Mouse (Mus musculus): ENCODE measurements at regions not wholly inside any gene's neighbourhood (a gene's known extent, or its start where the extent isn't known, plus 50 kb on each side); places are given as distances from the start of the nearest gene placed in this dataset.

DNA sequence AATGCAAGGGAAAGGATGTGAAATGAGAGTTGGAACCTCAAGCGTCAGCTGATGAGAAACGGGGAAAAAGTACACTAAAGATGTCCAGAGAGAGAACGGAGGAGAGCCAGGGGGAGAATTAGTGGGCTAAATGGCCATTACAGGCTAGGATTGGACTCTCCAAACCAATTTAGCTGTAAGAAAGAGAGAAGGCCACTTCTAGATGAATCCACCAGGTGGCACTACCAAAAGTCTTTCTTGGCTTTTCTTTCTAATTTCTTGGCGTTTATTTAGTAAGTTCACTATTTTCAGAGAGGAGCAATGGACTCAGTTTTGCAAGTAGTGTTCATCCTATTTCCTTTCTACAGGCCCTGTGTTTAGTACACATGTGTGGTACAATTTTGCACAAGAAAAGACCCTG, 97.6 kb downstream of the Arrdc4 start:
- WGBS = 65% methylated on average over 4 of the region's 4 CpGs
- H3K4me1 ChIP-seq (ENCODE audit: control insufficient read depth, insufficient read depth, low read length) = no peaks in the 10 kb centered on the region
- H3K27ac ChIP-seq (ENCODE audit: low read depth, low read length) = no peak overlapping the region
- no peaks in the 10 kb centered on the region for H3K36me3 ChIP-seq (ENCODE audit: control insufficient read depth, insufficient read depth, low read length)
- no peak overlapping the region for H3K9ac ChIP-seq (replicated peaks; ENCODE audit: low read depth, low read length)
- no peak overlapping the region for H3K4me2 ChIP-seq (ENCODE audit: low read depth, low read length)
- H3K27me3 ChIP-seq (ENCODE audit: control insufficient read depth, insufficient read depth, low read length) = no peaks in the 10 kb centered on the region
- H3K9me3 ChIP-seq (ENCODE audit: control insufficient read depth, low read length) = no peaks in the 10 kb centered on the region; the same call in 1 of the 2 replicates
- no peak overlapping the region for H3K4me3 ChIP-seq (ENCODE audit: low read depth, low read length)
- ATAC-seq (ENCODE audit: low read depth) = no peak

- ATAC-seq (ENCODE audit: low read depth) = no peak
- no peaks in the 10 kb centered on the region for H3K36me3 ChIP-seq (ENCODE audit: control insufficient read depth, insufficient read depth, low read length)
- 75% methylated on average over 7 of the region's 7 CpGs for WGBS
Measured at GRCm38 (mm10) chr7:68637556-68638215, 111.4 kb downstream of the Arrdc4 start.

DNA sequence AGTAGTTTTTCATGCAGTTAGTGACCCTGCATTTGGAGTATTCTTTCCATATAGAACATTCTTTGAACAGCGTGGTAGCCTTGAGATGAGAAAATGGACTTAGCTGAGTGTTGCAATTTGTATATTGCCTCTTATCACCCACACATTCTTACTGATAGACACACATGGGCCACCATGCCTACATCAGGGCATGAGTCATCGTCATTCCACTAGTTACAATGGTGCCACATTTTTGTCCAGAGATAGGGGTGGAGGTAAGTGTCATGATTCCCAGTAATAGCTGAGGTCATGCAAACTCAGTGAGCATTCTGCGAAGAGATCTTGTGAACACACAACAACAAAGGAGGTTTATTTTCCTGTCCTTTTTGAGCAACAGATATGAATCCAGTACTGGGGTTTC, 128.0 kb downstream of the Arrdc4 start:
- ATAC-seq (ENCODE audit: low read depth) = no peak
- WGBS = 96% methylated on average over 3 of the region's 3 CpGs
- Histone ChIP-seq H3K4me2 (ENCODE audit: low read depth, low read length) (no peak overlapping the region), H3K27me3 (ENCODE audit: control insufficient read depth, insufficient read depth, low read length) (no peaks in the 10 kb centered on the region), H3K36me3 (ENCODE audit: control insufficient read depth, insufficient read depth, low read length) (no peaks in the 10 kb centered on the region), H3K9ac (replicated peaks; ENCODE audit: low read depth, low read length) (no peak overlapping the region), H3K9me3 (ENCODE audit: control insufficient read depth, low read length) (no peaks in the 10 kb centered on the region), H3K27ac (ENCODE audit: low read depth, low read length) (no peak overlapping the region), H3K4me1 (ENCODE audit: control insufficient read depth, insufficient read depth, low read length) (no peaks in the 10 kb centered on the region), H3K4me3 (ENCODE audit: low read depth, low read length) (no peak overlapping the region)

More at GRCm38 (mm10) chr7:68637556-68638215, 111.4 kb downstream of the Arrdc4 start:
- H3K9ac ChIP-seq (replicated peaks; ENCODE audit: low read depth, low read length) = no peak overlapping the region
- H3K4me3 ChIP-seq (ENCODE audit: low read depth, low read length) = no peak overlapping the region
- H3K4me2 ChIP-seq (ENCODE audit: low read depth, low read length) = no peak overlapping the region
- H3K9me3 ChIP-seq (ENCODE audit: control insufficient read depth, low read length) = no peaks in the 10 kb centered on the region
- H3K27me3 ChIP-seq (ENCODE audit: control insufficient read depth, insufficient read depth, low read length) = no peaks in the 10 kb centered on the region
- H3K27ac ChIP-seq (ENCODE audit: low read depth, low read length) = no peak overlapping the region
- no peaks in the 10 kb centered on the region for H3K4me1 ChIP-seq (ENCODE audit: control insufficient read depth, insufficient read depth, low read length)

DNA sequence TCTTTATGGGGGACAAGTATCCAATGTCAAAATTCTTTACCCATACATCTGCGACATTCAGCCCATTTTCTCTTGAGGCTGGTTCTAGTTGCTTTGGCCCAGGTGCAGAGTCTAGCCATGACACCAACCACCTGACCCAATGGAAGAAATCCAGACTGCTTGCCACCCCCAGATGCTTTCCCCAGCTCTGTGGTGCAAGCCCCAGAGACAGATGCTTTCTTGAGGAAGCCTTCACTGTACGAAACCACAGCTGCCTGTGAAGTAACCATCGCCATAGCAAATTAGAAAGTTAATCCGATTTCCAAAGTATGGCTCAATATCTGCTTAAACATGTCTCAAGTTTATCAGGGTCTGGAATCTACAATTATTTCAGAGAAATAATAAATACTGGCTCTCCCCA, 138.5 kb downstream of the Arrdc4 start:
- Histone ChIP-seq H3K4me3 (ENCODE audit: low read depth, low read length) (no peak overlapping the region), H3K9ac (replicated peaks; ENCODE audit: low read depth, low read length) (no peak overlapping the region), H3K4me2 (ENCODE audit: low read depth, low read length) (no peak overlapping the region), H3K36me3 (ENCODE audit: control insufficient read depth, insufficient read depth, low read length) (no peaks in the 10 kb centered on the region), H3K27ac (ENCODE audit: low read depth, low read length) (no peak overlapping the region), H3K9me3 (ENCODE audit: control insufficient read depth, low read length) (no peaks in the 10 kb centered on the region), H3K27me3 (ENCODE audit: control insufficient read depth, insufficient read depth, low read length) (no peaks in the 10 kb centered on the region), H3K4me1 (ENCODE audit: control insufficient read depth, insufficient read depth, low read length) (no peaks in the 10 kb centered on the region)
- 91% methylated on average over 4 of the region's 4 CpGs for WGBS
- no peak for ATAC-seq (ENCODE audit: low read depth)

DNA sequence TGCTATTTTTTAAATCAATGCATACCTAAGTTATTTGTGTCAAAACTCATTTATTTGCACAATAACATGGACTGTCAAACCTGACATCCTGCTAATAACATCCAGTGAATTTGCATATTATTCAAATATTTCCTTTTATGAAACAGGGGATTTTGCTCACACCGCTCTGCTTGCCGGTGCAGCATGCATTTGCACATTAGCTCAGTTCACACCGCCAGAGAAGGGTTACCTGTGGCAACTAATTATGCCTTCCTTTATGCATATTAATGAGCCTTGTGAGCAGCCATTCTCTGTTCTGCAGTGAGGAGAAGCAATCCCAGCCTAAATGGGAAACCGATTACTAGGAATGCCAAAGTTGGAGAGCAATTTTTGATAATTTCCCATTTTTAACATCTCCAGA, 141.9 kb downstream of the Arrdc4 start:
- H3K4me1 ChIP-seq (ENCODE audit: control insufficient read depth, insufficient read depth, low read length) = no peaks in the 10 kb centered on the region
- WGBS = 51% methylated on average over 4 of the region's 4 CpGs
- no peak overlapping the region for H3K27ac ChIP-seq (ENCODE audit: low read depth, low read length)
- H3K4me2 ChIP-seq (ENCODE audit: low read depth, low read length) = no peak overlapping the region
- no peak overlapping the region for H3K4me3 ChIP-seq (ENCODE audit: low read depth, low read length)
- H3K36me3 ChIP-seq (ENCODE audit: control insufficient read depth, insufficient read depth, low read length) = no peaks in the 10 kb centered on the region
- no peaks in the 10 kb centered on the region for H3K9me3 ChIP-seq (ENCODE audit: control insufficient read depth, low read length)
- no peaks in the 10 kb centered on the region for H3K27me3 ChIP-seq (ENCODE audit: control insufficient read depth, insufficient read depth, low read length)
- no peak for ATAC-seq (ENCODE audit: low read depth)
- no peak overlapping the region for H3K9ac ChIP-seq (replicated peaks; ENCODE audit: low read depth, low read length)

GRCm38 (mm10) chr7:68606278-68606677, 142.8 kb downstream of the Arrdc4 start:
- Histone ChIP-seq H3K4me1 (ENCODE audit: control insufficient read depth, insufficient read depth, low read length) (no peaks in the 10 kb centered on the region), H3K9me3 (ENCODE audit: control insufficient read depth, low read length) (no peaks in the 10 kb centered on the region), H3K4me3 (ENCODE audit: low read depth, low read length) (no peak overlapping the region), H3K27me3 (ENCODE audit: control insufficient read depth, insufficient read depth, low read length) (no peaks in the 10 kb centered on the region), H3K9ac (replicated peaks; ENCODE audit: low read depth, low read length) (no peak overlapping the region), H3K27ac (ENCODE audit: low read depth, low read length) (no peak overlapping the region), H3K36me3 (ENCODE audit: control insufficient read depth, insufficient read depth, low read length) (no peaks in the 10 kb centered on the region), H3K4me2 (ENCODE audit: low read depth, low read length) (no peak overlapping the region)
- 88% methylated on average over 3 of the region's 3 CpGs for WGBS
- no peak for ATAC-seq (ENCODE audit: low read depth)

GRCm38 (mm10) chr7:68603711-68604110, 145.3 kb downstream of the Arrdc4 start:
- no peak for ATAC-seq (ENCODE audit: low read depth)
- no peak overlapping the region for H3K4me2 ChIP-seq (ENCODE audit: low read depth, low read length)
- no peak overlapping the region for H3K9ac ChIP-seq (replicated peaks; ENCODE audit: low read depth, low read length)
- no peaks in the 10 kb centered on the region for H3K27me3 ChIP-seq (ENCODE audit: control insufficient read depth, insufficient read depth, low read length)
- no peaks in the 10 kb centered on the region for H3K4me1 ChIP-seq (ENCODE audit: control insufficient read depth, insufficient read depth, low read length)
- H3K36me3 ChIP-seq (ENCODE audit: control insufficient read depth, insufficient read depth, low read length) = no peaks in the 10 kb centered on the region
- 72% methylated on average over 2 of the region's 2 CpGs for WGBS
- no peaks in the 10 kb centered on the region for H3K9me3 ChIP-seq (ENCODE audit: control insufficient read depth, low read length)
- no peak overlapping the region for H3K27ac ChIP-seq (ENCODE audit: low read depth, low read length)
- H3K4me3 ChIP-seq (ENCODE audit: low read depth, low read length) = no peak overlapping the region

- no peak for ATAC-seq (ENCODE audit: low read depth)
- no peaks in the 10 kb centered on the region for H3K4me1 ChIP-seq (ENCODE audit: control insufficient read depth, insufficient read depth, low read length)
- H3K9me3 ChIP-seq (ENCODE audit: control insufficient read depth, low read length) = no peaks in the 10 kb centered on the region
- H3K27ac ChIP-seq (ENCODE audit: low read depth, low read length) = no peak overlapping the region
- H3K9ac ChIP-seq (replicated peaks; ENCODE audit: low read depth, low read length) = no peak overlapping the region
- H3K36me3 ChIP-seq (ENCODE audit: control insufficient read depth, insufficient read depth, low read length) = no peaks in the 10 kb centered on the region
- H3K4me3 ChIP-seq (ENCODE audit: low read depth, low read length) = no peak overlapping the region
- no peaks in the 10 kb centered on the region for H3K27me3 ChIP-seq (ENCODE audit: control insufficient read depth, insufficient read depth, low read length)
- 86% methylated on average over 6 of the region's 6 CpGs for WGBS
- H3K4me2 ChIP-seq (ENCODE audit: low read depth, low read length) = no peak overlapping the region
Measured at GRCm38 (mm10) chr7:68602003-68602402, 147.0 kb downstream of the Arrdc4 start.

DNA sequence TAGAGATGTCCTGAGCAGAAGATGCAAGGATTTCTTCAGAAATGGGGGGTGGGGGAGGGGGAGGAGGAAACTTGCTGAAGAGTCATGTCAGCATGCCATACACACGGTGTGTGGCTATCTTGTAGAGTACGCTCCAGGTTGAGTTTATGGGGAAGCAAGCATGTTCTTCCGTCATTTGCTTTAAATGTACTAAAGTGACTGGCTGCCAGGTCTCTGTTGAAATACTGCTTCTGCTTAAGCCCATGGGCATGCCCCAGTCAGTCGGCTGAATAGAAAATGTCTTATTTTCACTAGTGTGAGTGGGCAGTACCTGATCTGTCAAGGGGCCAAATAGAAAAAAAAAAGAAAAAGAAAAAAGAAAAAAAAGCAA, 155.0 kb downstream of the Arrdc4 start:
- Histone ChIP-seq H3K9ac (replicated peaks; ENCODE audit: low read depth, low read length) (no peak overlapping the region), H3K9me3 (ENCODE audit: control insufficient read depth, low read length) (no peaks in the 10 kb centered on the region), H3K4me1 (ENCODE audit: control insufficient read depth, insufficient read depth, low read length) (peaks cover 2% of the 10 kb centered on the region; the same call in 1 of the 2 replicates), H3K4me2 (ENCODE audit: low read depth, low read length) (no peak overlapping the region; the same call in 1 of the 2 replicates), H3K4me3 (ENCODE audit: low read depth, low read length) (no peak overlapping the region), H3K27me3 (ENCODE audit: control insufficient read depth, insufficient read depth, low read length) (no peaks in the 10 kb centered on the region), H3K27ac (ENCODE audit: low read depth, low read length) (no peak overlapping the region), H3K36me3 (ENCODE audit: control insufficient read depth, insufficient read depth, low read length) (no peaks in the 10 kb centered on the region)
- no peak for ATAC-seq (ENCODE audit: low read depth)
- WGBS = 54% methylated on average over 4 of the region's 4 CpGs

All from neural tube, embryonic 14.5 days (tissue).